Mouse (Mus musculus): ENCODE measurements at regions not wholly inside any gene's neighbourhood (a gene's known extent, or its start where the extent isn't known, plus 50 kb on each side); places are given as distances from the start of the nearest gene placed in this dataset.
A peak's percentile ranks its signal among the peaks of the same experiment; 100 is the strongest.

DNA sequence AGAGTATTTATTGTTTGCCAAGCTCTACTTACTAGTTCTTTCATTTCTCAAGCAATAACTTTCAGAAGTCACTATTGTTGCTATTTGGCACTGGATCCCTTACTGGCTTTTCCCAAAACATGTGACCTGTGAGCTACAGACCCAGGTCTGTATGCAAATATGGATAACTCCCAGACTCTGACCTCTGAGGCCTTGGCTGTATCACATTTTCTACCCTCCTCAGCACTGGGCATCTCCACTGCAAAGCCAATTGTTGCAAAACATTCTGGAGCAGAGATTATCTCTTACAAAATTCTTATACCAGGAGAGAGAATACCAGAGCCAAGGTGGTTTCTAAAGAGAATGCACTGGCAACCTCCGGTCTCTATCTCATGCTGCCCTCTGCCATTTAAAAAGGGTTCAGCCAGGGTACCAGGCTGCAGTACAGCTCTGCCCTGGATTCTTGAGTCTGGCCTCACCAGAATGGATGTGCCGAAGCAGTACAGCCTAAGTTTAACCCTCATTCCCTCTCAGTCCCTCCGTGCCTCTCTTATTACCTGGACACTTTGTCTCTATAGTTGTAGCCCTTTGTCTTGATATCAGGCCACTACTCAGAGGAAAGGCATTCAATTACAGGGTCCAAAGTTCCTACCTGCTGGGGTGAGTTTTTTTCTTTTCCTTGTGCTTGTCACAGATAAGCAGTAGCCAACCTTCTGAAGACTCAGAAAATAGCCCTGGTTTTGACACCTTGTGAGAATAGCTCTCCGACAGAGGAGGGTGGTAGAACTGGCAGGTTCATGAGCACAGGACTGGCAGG lies 101.2 kb upstream of the Vwc2 start:
- Histone ChIP-seq H3K27me3 (replicated peaks; ENCODE audit: insufficient read depth, low read length) (no peaks in the 10 kb centered on the region), H3K36me3 (ENCODE audit: insufficient read depth, low read length) (no peaks in the 10 kb centered on the region), H3K4me1 (ENCODE audit: insufficient read depth, low read depth, low read length) (no peaks in the 10 kb centered on the region), H3K4me2 (replicated peaks; ENCODE audit: low read depth, low read length) (no peak overlapping the region), H3K4me3 (ENCODE audit: low read depth, low read length) (no peak overlapping the region), H3K27ac (ENCODE audit: low read length) (no peak overlapping the region), H3K9me3 (ENCODE audit: low read length) (no peaks in the 10 kb centered on the region), H3K9ac (replicated peaks; ENCODE audit: low read depth) (no peak overlapping the region)
- no peak for DNase-seq (ENCODE audit: low spot score)
- no peak for ATAC-seq
- TF ChIP-seq CTCF (IDR thresholded peaks at IDR 0.05): no peak
- 73% methylated on average over 4 of the region's 4 CpGs for WGBS

DNA sequence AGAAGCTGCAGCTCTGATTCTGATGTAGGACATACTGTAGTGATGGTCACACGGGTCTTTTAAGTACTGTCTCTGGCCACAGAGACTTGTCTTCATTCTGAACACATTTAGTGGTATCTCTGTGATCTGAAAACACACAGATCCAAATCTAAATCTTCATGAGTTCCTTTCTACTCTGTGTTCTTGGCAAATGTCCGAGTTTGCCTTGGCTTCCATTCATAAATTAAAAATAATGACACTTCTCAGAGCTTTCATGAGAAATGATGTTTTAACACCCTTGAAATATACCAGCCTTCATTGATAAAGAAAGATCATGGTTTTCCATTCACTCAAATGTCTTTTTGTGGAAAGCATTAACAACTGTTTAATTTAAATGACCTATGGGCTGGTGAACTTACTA lies 100.4 kb upstream of the Vwc2 start:
- H3K4me2 ChIP-seq (replicated peaks; ENCODE audit: low read depth, low read length): no peak overlapping the region
- DNase-seq (ENCODE audit: low spot score): no peak

DNA sequence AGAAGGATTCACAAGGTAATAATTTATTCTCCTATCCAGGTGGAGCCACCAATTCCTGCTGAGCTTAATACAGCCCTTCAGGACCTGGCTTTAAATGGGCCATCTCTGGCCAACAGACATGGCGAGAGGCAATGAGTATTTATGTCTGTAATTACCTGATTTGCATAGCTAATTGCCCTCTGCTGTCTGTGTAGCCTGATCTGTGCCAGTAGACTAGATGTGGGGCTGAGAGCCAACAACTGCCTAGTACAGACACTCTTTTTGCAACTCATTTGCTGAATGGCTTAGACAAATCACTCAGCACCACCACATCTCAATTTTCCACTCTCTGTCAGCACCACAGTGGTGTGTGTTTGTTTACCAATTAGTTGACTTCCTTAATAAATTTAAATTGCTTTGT lies 99.9 kb upstream of the Vwc2 start:
- Histone ChIP-seq H3K9ac (replicated peaks; ENCODE audit: low read depth) (no peak overlapping the region), H3K27ac (ENCODE audit: low read length) (no peak overlapping the region), H3K27me3 (replicated peaks; ENCODE audit: insufficient read depth, low read length) (no peaks in the 10 kb centered on the region), H3K4me2 (replicated peaks; ENCODE audit: low read depth, low read length) (no peak overlapping the region), H3K36me3 (ENCODE audit: insufficient read depth, low read length) (no peaks in the 10 kb centered on the region), H3K4me3 (ENCODE audit: low read depth, low read length) (no peak overlapping the region), H3K9me3 (ENCODE audit: low read length) (no peaks in the 10 kb centered on the region), H3K4me1 (ENCODE audit: insufficient read depth, low read depth, low read length) (no peaks in the 10 kb centered on the region)
- no peak for TF ChIP-seq EP300 (IDR thresholded peaks at IDR 0.05)
- no peak for TF ChIP-seq CTCF (IDR thresholded peaks at IDR 0.05)
- 59% methylated on average over 1 of the region's 1 CpGs for WGBS
- no peak for ATAC-seq
- DNase-seq (ENCODE audit: low spot score): no peak

More for the DNA sequence above, 100.4 kb upstream of the Vwc2 start:
- 41% methylated on average over 2 of the region's 2 CpGs for WGBS
- TF ChIP-seq EP300 (IDR thresholded peaks at IDR 0.05) (no peak), CTCF (IDR thresholded peaks at IDR 0.05) (no peak)
- no peaks in the 10 kb centered on the region for H3K4me1 ChIP-seq (ENCODE audit: insufficient read depth, low read depth, low read length)
- no peak overlapping the region for H3K9ac ChIP-seq (replicated peaks; ENCODE audit: low read depth)
- no peak overlapping the region for H3K4me3 ChIP-seq (ENCODE audit: low read depth, low read length)
- H3K9me3 ChIP-seq (ENCODE audit: low read length): no peaks in the 10 kb centered on the region
- no peaks in the 10 kb centered on the region for H3K36me3 ChIP-seq (ENCODE audit: insufficient read depth, low read length)
- no peaks in the 10 kb centered on the region for H3K27me3 ChIP-seq (replicated peaks; ENCODE audit: insufficient read depth, low read length)
- ATAC-seq: no peak
- no peak overlapping the region for H3K27ac ChIP-seq (ENCODE audit: low read length)

DNA sequence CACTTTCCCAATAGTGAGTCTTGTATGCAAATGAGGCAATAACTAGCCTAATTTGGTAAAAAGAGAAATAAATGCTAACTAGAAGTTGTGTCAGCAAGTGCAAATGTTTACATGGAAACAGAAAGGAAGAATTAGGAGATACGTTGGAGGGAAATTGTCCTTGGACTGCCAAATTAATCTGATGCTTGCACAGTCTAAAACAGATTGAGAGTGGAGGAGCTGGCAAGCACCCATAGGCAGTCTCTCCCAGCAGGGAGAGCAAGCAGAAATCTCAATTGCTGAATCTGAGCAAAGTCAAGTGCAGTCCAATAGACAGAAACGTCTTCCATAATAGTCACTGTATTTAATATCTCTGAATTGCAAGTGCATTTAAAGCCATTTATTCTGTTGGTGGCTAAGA lies 99.5 kb upstream of the Vwc2 start:
- ATAC-seq: no peak
- Histone ChIP-seq H3K9me3 (ENCODE audit: low read length) (no peaks in the 10 kb centered on the region), H3K9ac (replicated peaks; ENCODE audit: low read depth) (no peak overlapping the region), H3K27me3 (replicated peaks; ENCODE audit: insufficient read depth, low read length) (no peaks in the 10 kb centered on the region), H3K4me2 (replicated peaks; ENCODE audit: low read depth, low read length) (no peak overlapping the region), H3K4me1 (ENCODE audit: insufficient read depth, low read depth, low read length) (no peaks in the 10 kb centered on the region), H3K27ac (ENCODE audit: low read length) (no peak overlapping the region), H3K4me3 (ENCODE audit: low read depth, low read length) (no peak overlapping the region), H3K36me3 (ENCODE audit: insufficient read depth, low read length) (no peaks in the 10 kb centered on the region)
- DNase-seq (ENCODE audit: low spot score): no peak
- TF ChIP-seq EP300 (IDR thresholded peaks at IDR 0.05): no peak
- TF ChIP-seq CTCF (IDR thresholded peaks at IDR 0.05): no peak
- WGBS: 46% methylated on average over 2 of the region's 2 CpGs

DNA sequence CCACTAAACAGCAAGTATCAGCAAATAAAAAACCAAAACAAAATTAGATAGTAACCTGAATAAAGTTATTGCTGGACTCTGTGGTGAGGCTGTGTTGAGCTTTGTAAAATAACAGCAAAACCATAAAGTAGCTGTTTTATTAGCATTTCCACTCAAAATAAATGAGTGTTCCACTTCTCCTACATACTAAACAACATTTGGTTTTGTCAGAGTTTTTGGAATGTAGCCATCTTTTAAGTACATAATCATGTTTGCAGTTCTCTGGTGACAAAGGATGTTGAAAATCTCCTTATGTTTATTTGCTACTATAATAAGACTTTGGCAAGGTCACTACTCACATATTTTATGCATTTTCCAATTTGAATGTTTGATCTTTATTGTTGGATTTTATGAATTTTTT lies 85.2 kb upstream of the Vwc2 start:
- Histone ChIP-seq H3K9me3 (ENCODE audit: low read length) (no peaks in the 10 kb centered on the region), H3K27me3 (replicated peaks; ENCODE audit: insufficient read depth, low read length) (no peaks in the 10 kb centered on the region), H3K4me3 (ENCODE audit: low read depth, low read length) (no peak overlapping the region), H3K27ac (ENCODE audit: low read length) (no peak overlapping the region), H3K9ac (replicated peaks; ENCODE audit: low read depth) (no peak overlapping the region), H3K4me2 (replicated peaks; ENCODE audit: low read depth, low read length) (no peak overlapping the region), H3K4me1 (ENCODE audit: insufficient read depth, low read depth, low read length) (no peaks in the 10 kb centered on the region), H3K36me3 (ENCODE audit: insufficient read depth, low read length) (no peaks in the 10 kb centered on the region)
- ATAC-seq (no peak), DNase-seq (ENCODE audit: low spot score) (peak; percentile 50)
- TF ChIP-seq EP300 (IDR thresholded peaks at IDR 0.05) (no peak), CTCF (IDR thresholded peaks at IDR 0.05) (no peak)

Data from lung, postnatal 0 days (tissue).